Mouse (Mus musculus): ENCODE results near the gene Rbm33. TPM values are rescaled to one million over a fixed set of nuclear protein-coding genes. Genes with fewer than 3 reads are reported as not detected.

Gene Rbm33
- polyA plus RNA-seq, 1 experiment from 2014 or later = 7.4 TPM

DNA sequence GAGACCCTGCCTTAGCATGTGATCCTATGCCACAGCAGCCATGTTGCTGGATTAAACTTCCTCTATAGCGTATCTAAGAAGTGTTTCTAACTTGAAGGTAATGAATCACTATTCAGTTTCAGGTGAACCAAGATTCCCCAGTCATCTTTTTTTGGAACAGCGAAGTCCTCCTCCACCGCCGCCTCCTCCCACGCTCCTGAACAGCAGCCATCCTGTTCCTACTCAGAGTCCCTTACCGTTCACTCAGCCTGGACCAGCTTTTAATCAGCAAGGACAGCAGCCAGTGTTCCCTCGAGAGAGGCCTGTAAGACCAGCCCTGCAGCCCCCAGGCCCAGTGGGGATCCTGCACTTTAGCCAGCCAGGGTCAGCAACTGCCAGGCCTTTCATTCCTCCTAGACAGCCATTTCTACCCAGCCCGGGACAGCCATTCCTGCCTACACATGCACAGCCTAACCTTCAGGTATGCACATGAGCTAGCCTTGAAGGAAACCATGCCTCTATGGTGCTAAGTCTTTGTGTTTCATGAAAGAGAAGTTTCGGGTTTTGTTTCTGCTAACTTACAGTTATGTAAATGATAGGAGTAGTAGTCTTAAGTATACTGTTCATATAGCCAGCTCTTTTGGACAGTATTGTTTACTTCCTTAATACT is 70.7 kb downstream of the Rbm33 start:
- Histone ChIP-seq H3K4me2 (replicated peaks; ENCODE audit: low read depth, low read length) (no peak overlapping the region), H3K4me1 (ENCODE audit: insufficient read depth, low read depth, low read length) (no peaks in the 10 kb centered on the region), H3K9ac (replicated peaks; ENCODE audit: low read depth) (no peak overlapping the region), H3K27me3 (replicated peaks; ENCODE audit: insufficient read depth, low read length) (no peaks in the 10 kb centered on the region), H3K4me3 (ENCODE audit: low read depth, low read length) (no peak overlapping the region), H3K27ac (ENCODE audit: low read length) (no peak overlapping the region), H3K9me3 (ENCODE audit: low read length) (no peaks in the 10 kb centered on the region), H3K36me3 (ENCODE audit: insufficient read depth, low read length) (peaks cover 46% of the 10 kb centered on the region; the same call in 1 of the 2 replicates)
- 92% methylated on average over 9 of the region's 9 CpGs for WGBS
- no peak for DNase-seq (ENCODE audit: low spot score)
- TF ChIP-seq EP300 (IDR thresholded peaks at IDR 0.05) (no peak), CTCF (IDR thresholded peaks at IDR 0.05) (no peak)
- ATAC-seq = no peak

GRCm38 (mm10) chr5:28388184-28388583 is 71.3 kb downstream of the Rbm33 start:
- Histone ChIP-seq H3K4me2 (replicated peaks; ENCODE audit: low read depth, low read length) (no peak overlapping the region), H3K9me3 (ENCODE audit: low read length) (no peaks in the 10 kb centered on the region), H3K27ac (ENCODE audit: low read length) (no peak overlapping the region), H3K9ac (replicated peaks; ENCODE audit: low read depth) (no peak overlapping the region), H3K27me3 (replicated peaks; ENCODE audit: insufficient read depth, low read length) (no peaks in the 10 kb centered on the region), H3K36me3 (ENCODE audit: insufficient read depth, low read length) (peaks cover 46% of the 10 kb centered on the region; the same call in 1 of the 2 replicates), H3K4me3 (ENCODE audit: low read depth, low read length) (no peak overlapping the region), H3K4me1 (ENCODE audit: insufficient read depth, low read depth, low read length) (no peaks in the 10 kb centered on the region)
- ATAC-seq (no peak), DNase-seq (ENCODE audit: low spot score) (peak; percentile 73)
- 51% methylated on average over 3 of the region's 3 CpGs for WGBS
- no peak for TF ChIP-seq EP300 (IDR thresholded peaks at IDR 0.05)
- TF ChIP-seq CTCF (IDR thresholded peaks at IDR 0.05) = peak; percentile 85

GRCm38 (mm10) chr5:28390189-28390588 is 73.3 kb downstream of the Rbm33 start:
- TF ChIP-seq CTCF (IDR thresholded peaks at IDR 0.05) = no peak
- no peak for TF ChIP-seq EP300 (IDR thresholded peaks at IDR 0.05)
- Histone ChIP-seq H3K36me3 (ENCODE audit: insufficient read depth, low read length) (peaks cover 54% of the 10 kb centered on the region), H3K4me1 (ENCODE audit: insufficient read depth, low read depth, low read length) (no peaks in the 10 kb centered on the region), H3K4me2 (replicated peaks; ENCODE audit: low read depth, low read length) (no peak overlapping the region), H3K27me3 (replicated peaks; ENCODE audit: insufficient read depth, low read length) (no peaks in the 10 kb centered on the region), H3K4me3 (ENCODE audit: low read depth, low read length) (no peak overlapping the region), H3K9me3 (ENCODE audit: low read length) (no peaks in the 10 kb centered on the region), H3K27ac (ENCODE audit: low read length) (no peak overlapping the region), H3K9ac (replicated peaks; ENCODE audit: low read depth) (no peak overlapping the region)
- ATAC-seq = no peak
- no peak for DNase-seq (ENCODE audit: low spot score)
- WGBS = 90% methylated on average over 6 of the region's 6 CpGs

DNA sequence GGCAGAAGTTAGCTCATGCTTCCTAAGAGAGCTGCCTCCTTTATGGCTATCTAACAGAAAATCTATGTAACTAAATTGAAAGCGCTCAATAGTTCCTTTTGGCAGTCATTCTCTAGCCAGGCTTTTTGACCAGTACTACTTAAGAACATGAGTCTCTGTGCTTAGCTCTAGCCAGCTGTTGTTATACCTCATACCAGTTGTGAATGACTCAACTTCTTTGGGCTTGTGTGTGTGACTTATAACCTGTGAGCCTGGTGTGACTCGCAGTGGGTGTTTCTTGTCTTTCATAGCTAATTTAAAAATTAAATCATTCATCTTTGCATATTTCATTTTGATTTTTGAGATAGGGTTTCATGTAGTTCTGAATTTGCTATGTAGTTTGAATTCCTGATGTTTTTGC is 80.4 kb downstream of the Rbm33 start:
- no peak for DNase-seq (ENCODE audit: low spot score)
- no peak overlapping the region for H3K27ac ChIP-seq (ENCODE audit: low read length)
- H3K36me3 ChIP-seq (ENCODE audit: insufficient read depth, low read length) = peaks cover 11% of the 10 kb centered on the region
- no peak overlapping the region for H3K4me2 ChIP-seq (replicated peaks; ENCODE audit: low read depth, low read length)
- TF ChIP-seq EP300 (IDR thresholded peaks at IDR 0.05) (no peak), CTCF (IDR thresholded peaks at IDR 0.05) (no peak)
- ATAC-seq = no peak
- H3K27me3 ChIP-seq (replicated peaks; ENCODE audit: insufficient read depth, low read length) = no peaks in the 10 kb centered on the region
- H3K4me3 ChIP-seq (ENCODE audit: low read depth, low read length) = no peak overlapping the region
- WGBS = 96% methylated on average over 2 of the region's 2 CpGs
- peaks cover 5% of the 10 kb centered on the region; the same call in 1 of the 2 replicates for H3K4me1 ChIP-seq (ENCODE audit: insufficient read depth, low read depth, low read length)
- no peaks in the 10 kb centered on the region for H3K9me3 ChIP-seq (ENCODE audit: low read length)
- H3K9ac ChIP-seq (replicated peaks; ENCODE audit: low read depth) = no peak overlapping the region

DNA sequence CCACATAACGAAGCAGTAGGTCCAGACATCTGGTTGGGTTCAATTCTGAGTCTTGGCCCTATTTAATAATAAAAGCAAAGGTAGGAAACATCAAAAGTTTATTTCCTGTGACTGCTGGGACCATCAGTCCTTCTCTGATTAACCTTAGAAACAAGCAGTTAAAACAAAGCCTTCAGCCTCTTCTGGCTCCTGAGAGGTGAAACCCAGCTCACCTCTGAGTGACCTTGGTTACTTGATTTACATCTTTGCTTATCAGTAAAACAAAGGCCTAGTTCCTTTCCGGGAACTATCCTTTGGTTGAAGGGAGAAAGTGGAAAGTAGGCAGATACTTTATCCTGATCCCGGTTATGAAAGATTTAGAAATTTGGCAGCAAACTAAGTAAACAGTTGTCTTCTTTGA is 81.8 kb downstream of the Rbm33 start:
- no peak for TF ChIP-seq CTCF (IDR thresholded peaks at IDR 0.05)
- TF ChIP-seq EP300 (IDR thresholded peaks at IDR 0.05) = no peak; the same call in 1 of the 2 replicates
- Histone ChIP-seq H3K27ac (ENCODE audit: low read length) (no peak overlapping the region), H3K36me3 (ENCODE audit: insufficient read depth, low read length) (peaks cover 11% of the 10 kb centered on the region), H3K4me2 (replicated peaks; ENCODE audit: low read depth, low read length) (no peak overlapping the region), H3K9ac (replicated peaks; ENCODE audit: low read depth) (no peak overlapping the region), H3K4me3 (ENCODE audit: low read depth, low read length) (no peak overlapping the region), H3K9me3 (ENCODE audit: low read length) (no peaks in the 10 kb centered on the region), H3K4me1 (ENCODE audit: insufficient read depth, low read depth, low read length) (peaks cover 5% of the 10 kb centered on the region; the same call in 1 of the 2 replicates), H3K27me3 (replicated peaks; ENCODE audit: insufficient read depth, low read length) (no peaks in the 10 kb centered on the region)
- 25% methylated on average over 3 of the region's 3 CpGs for WGBS
- DNase-seq (ENCODE audit: low spot score) (no peak), ATAC-seq (no peak)

DNA sequence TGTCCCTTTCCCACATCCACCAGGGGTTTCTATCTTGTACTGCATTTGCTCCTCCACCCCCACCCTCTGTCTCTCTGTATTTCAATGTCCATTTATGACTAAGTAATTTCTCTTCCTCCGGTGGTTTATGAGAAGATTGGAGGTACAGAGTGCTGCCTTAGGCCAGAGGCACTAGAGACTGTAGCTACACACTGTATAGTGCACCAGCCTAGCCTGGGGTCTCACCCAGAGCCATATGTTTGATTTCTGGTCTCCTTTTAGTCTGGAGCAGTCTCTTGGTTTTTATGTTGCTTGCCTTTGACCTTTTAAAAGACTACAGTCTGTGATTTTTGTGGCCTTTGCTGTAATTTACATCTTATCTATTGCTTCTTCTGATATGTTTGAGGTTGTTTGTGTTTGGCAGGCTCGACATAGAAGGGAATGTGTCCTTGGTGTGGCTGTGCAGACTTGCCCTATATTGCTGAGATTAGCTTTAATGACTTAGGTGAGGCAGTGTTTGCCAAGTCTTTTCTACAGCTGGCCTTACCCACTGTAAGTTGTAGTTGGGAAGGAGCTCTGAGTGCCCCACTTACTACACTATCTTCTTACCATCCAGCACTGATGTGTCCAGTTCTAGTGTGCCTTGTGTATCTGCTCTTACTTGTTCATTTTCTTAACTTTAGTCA is 82.7 kb downstream of the Rbm33 start:
- Histone ChIP-seq H3K36me3 (ENCODE audit: insufficient read depth, low read length) (peaks cover 3% of the 10 kb centered on the region; the same call in 1 of the 2 replicates), H3K27me3 (replicated peaks; ENCODE audit: insufficient read depth, low read length) (no peaks in the 10 kb centered on the region), H3K27ac (ENCODE audit: low read length) (no peak overlapping the region), H3K4me2 (replicated peaks; ENCODE audit: low read depth, low read length) (no peak overlapping the region), H3K4me1 (ENCODE audit: insufficient read depth, low read depth, low read length) (peaks cover 5% of the 10 kb centered on the region; the same call in 1 of the 2 replicates), H3K9me3 (ENCODE audit: low read length) (no peaks in the 10 kb centered on the region), H3K4me3 (ENCODE audit: low read depth, low read length) (no peak overlapping the region), H3K9ac (replicated peaks; ENCODE audit: low read depth) (no peak overlapping the region)
- 61% methylated on average over 2 of the region's 2 CpGs for WGBS
- no peak for TF ChIP-seq EP300 (IDR thresholded peaks at IDR 0.05)
- no peak for TF ChIP-seq CTCF (IDR thresholded peaks at IDR 0.05)
- ATAC-seq (no peak), DNase-seq (ENCODE audit: low spot score) (no peak)
